Mouse (Mus musculus) ES-Bruce4 (cell line): ENCODE results near the gene Ddo.

Source experiments
- CTCF ChIP-seq: IDR thresholded peaks from one replicate; pipeline ENCODE4 v1.8.1; 2011; ENCODE audit warnings: low read depth, low read length
- POLR2A ChIP-seq: IDR thresholded peaks from one replicate; pipeline ENCODE4 v1.8.1; 2011; ENCODE audit warnings: low read length; ENCODE audit not compliant: insufficient read depth

GRCm38 (mm10) chr10:40685641-40686040 is 55.8 kb downstream of the Ddo start:
- TF ChIP-seq POLR2A (no peak), CTCF (no peak)
